Mouse (Mus musculus) liver, embryonic 14.5 days (tissue): ENCODE measurements around the gene Gtdc1.

Experiments used
- CTCF ChIP-seq: IDR thresholded peaks from 2 replicates; pipeline ENCODE4 v1.5.1; 2016; ENCODE audit warnings: antibody characterized with exemption, low read depth, control low read depth
- EP300 ChIP-seq: IDR thresholded peaks from 2 replicates; pipeline ENCODE4 v1.6.1; 2016; ENCODE audit warnings: antibody characterized with exemption, low read depth

GRCm38 (mm10) chr2:44648537-44648936, 278.9 kb downstream of the Gtdc1 start:
- no peak for TF ChIP-seq CTCF
- no peak for TF ChIP-seq EP300
